Mouse (Mus musculus): ENCODE measurements around the gene Dnah2.

Dnah2 gene

DNA sequence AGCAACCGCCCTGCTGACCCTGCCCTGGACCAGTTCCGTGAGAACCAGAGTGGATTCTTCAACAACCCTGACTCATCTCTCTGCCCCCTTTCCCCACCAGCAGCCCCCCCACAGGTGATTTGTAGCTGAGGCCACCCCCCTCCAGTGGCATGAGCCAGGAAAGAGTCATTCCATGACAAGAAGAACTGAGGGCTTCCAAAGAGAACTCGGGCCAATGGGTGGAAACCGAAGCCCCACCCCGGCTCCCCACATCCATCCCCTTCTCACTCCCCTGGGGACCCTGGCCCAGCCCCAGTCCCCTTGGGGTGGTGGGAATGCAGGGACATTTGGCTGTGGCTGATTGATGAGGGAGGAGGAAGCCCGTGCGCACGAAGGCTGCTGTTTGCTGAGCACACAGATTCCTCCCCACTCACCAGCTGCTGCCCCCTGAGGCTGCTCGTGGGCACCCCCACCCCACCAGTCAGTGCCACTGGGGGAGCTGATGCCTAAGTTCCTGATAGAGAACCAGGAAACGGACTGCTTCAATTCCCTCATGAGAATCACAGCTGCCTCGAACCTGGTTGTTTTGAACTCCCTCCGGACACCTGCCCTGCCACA, at the start of gene Dnah2:
Dnah2 (minus strand) TSS at position 51 of the 597 bp plus-strand sequence.
- peak; percentile 39 for DNase-seq (ENCODE audit: low read depth, low spot score)

DNA sequence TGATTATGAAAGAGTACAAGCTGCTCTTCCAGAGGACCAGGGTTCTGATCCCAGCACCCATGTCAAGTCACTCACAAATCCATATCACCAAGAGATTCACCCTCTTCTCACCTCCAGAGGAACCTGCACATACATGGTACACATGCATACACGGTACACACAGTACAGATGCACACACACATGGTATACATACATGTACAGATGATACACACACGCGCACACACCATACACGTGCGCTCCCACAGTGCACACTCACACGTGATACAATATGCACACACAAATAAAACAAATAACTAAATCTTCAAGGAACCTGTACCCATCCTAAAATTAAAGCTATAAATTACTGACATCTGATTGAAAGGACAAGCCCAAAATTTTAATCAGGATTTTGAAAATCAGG, 45.9 kb upstream of the Dnah2 start:
- no peak for DNase-seq (ENCODE audit: low read depth, low spot score)

DNA sequence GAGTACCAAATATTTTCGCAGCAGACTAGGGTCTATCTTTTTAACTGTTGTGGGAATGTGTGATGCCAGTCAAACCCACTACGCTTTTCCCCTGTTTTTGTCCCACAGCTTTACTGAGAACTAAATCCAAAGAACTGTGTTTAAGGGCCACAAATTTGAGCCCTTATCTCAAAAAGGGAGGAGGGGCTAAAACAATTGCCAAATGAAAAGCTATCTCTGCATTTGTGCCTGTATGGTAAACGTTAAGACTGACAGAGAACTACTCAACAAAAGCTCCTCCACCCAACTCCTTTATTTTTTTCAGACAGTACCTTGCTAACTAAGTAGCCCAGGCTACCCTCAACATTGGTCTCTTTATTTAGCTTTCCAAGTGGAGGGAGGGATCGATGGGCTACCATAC, 43.9 kb upstream of the Dnah2 start:
- no peak for DNase-seq (ENCODE audit: low read depth, low spot score)

DNA sequence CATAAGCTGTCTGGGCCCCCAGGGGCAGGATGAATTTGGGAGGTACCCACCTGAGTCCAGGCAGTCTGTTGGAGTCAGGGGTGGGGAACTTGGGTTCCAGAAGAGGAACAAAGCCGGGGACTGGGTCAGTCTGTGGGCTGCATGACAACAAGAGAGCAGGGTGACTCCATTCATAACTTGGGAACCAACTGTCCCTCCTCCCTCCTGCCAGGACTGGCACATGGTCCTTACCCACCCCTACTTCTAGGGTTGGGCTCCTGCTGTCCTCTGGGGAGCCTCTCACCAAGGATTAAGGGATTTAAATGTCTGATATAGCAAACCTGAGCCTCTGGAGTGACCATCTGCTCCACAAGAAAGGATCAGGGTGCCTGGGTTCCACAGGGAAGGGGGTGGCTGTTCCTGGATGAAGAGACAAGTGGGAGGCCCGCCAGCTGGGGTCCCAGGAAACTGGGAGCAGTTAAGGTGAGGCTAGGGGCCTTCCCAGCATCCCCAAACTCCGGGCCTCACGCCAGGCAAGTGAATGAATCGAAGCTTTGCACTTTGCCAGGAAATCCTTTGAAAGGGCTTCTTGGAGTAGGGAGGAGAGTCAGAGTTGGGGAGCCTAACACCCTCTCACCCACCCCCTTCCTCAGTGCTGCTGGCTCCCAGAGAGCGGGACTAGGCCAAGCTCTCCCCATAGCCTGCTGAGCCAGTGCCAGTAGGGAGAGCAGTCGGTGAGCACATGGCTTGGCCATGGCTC, 43.2 kb upstream of the Dnah2 start:
- DNase-seq (ENCODE audit: low read depth, low spot score), result peak; percentile 66

DNA sequence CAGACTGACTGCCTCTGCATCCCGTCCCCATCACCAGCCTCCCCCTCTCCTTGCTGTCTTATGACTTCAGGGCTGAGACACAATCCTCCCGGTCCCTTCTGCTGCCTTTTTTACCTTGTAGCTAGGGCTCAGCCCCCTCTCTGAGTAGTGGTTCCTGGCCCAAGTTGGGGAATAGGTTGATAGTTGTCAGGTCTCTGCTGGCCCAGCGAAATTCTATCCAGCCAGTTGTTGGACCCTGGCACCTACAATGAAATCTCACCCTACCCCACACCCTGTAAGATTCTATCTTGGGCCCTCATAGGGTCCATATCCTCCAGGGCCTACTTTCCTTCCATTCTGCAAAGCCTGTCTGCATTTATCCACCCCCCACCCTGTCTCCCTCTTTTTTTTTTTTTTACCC, 42.5 kb upstream of the Dnah2 start:
- DNase-seq (ENCODE audit: low read depth, low spot score), result no peak

DNA sequence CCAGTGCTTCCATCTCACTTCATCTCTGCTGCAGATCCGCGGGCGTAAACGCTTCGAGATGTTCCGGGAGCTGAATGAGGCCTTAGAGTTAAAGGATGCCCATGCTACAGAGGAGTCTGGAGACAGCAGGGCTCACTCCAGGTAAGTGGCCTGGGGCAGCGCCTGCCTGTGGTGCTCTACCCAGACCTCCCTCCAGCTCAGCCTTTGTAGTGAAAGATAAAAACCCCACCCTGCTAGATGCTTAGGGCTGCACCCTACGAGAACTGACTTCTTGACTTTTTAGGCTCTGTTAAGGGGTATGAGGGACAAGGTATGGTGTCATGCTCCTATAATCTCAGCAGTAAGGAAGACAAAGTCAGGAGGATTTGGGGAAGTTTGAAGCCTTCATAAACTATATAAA, 41.7 kb upstream of the Dnah2 start:
- DNase-seq (ENCODE audit: low read depth, low spot score), result no peak

DNA sequence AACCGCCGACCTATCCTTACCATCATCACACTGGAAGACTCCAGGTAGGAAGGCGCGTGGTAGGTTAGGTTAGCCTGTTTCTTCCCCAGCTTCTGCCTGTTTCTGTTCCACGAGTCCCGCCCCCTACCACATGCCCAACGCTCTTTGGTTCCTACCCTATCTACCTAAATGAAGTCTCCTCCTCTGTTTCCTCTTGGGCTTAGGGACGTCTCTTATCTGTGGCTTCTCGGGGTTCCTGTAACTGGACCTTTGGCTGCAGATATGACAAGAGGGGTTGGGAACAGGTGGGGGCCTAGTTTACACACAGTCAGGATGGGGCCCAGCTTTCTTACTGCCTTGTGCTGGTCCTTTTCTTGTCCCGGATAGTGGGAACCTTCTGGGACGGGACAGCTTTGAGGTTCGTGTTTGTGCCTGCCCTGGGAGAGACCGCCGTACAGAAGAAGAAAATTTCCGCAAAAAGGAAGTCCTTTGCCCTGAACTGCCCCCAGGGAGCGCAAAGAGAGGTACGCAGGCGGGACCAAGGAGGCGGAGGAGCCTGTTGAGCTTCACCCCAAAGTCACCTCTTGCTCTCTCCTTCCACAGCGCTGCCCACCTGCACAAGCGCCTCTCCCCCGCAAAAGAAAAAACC, 40.4 kb upstream of the Dnah2 start:
- no peak for DNase-seq (ENCODE audit: low read depth, low spot score)

DNA sequence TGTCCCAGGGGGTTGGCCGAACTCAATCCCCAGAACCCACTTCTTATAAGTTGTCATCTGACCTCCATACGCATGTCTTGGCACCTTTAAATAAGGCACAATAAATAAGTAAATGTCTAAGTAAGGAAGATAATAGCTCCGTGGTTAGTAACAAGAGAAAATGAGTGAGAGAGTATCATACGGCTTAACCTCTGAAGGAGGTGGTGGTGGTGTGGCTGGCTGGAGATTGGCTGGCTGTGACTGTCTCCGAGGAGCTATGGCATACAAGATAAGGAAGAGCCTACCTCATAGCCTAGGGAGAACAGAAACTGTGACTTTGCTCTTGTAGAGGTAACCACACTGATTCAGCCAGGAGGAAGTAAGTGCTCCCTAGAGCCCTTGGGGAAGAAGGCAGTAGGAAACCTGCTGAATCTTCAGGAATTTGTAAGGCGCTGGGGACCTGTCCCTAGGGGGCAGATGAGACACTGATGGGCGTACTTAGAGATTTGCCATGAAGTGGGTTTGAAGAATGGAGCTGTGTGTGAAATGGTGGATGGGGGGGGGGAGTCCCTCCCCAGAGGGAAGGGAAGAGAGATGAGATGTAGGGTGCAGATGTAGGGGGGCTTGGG, 36.9 kb upstream of the Dnah2 start:
- no peak for DNase-seq (ENCODE audit: low read depth, low spot score)

DNA sequence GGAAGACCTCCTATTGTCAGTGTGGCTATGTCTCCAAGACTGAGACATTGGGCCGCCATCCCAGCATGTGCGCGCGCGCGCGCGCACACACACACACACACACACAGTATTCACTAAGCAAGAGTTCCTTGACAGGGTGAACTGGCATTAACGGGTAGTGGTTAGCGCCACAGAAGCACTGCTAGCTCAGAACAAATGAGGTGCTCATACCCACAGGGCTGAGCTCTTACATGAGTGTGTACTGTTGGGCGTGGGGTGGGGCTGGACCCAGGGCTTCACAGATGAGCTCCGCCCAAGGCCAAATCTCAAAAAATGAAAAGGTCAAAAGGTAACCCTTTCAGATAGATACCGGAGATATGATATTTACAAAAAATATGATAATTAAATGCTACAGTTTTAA, 36.0 kb upstream of the Dnah2 start:
- no peak for DNase-seq (ENCODE audit: low read depth, low spot score)

DNA sequence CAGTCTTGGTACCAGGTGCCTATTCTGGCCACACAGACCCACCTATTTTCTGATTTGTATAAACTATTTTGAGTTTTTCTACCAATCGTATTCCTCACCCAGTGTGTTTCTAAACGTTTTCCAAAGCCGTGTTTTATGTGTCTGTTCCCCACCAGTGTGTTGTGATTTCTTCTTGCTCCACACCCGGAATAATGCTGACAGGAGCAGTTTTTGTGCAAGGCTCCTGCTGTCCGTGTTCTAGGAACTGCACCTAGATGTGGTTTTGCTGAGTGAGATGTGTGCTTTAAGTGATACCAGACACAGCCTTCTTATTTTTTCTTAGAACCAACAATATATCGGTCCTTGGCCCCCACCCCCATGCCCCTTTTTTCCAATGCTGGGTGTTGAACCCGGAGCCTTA, 35.1 kb upstream of the Dnah2 start:
- DNase-seq (ENCODE audit: low read depth, low spot score), result no peak

DNA sequence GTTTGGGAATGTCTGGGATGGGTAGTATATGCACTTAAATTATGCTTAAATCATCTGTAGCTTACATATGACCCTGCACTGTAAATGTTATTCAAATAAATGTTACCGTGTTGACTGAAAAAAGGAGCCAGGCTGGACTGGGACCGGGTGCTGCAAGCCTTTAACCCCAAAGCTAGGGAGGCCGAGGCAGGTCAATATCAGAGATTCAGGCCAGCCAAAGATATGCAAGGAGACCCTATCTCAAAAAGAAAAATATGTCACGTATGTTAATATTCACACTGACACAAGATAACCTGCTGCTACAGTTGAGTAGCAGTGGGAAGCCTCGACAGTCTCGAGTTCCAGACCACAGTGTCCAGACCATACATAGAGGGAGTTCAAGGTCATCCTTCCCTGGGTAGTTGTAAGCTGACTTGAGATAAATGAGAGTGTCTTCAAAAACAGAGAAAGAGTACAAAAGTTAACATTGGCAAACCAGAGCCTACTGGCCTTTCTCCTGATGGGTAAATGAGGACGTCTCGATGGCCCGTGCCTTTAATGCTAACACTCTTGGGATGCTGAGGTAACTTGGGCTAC, 33.4 kb upstream of the Dnah2 start:
- no peak for DNase-seq (ENCODE audit: low read depth, low spot score)

DNA sequence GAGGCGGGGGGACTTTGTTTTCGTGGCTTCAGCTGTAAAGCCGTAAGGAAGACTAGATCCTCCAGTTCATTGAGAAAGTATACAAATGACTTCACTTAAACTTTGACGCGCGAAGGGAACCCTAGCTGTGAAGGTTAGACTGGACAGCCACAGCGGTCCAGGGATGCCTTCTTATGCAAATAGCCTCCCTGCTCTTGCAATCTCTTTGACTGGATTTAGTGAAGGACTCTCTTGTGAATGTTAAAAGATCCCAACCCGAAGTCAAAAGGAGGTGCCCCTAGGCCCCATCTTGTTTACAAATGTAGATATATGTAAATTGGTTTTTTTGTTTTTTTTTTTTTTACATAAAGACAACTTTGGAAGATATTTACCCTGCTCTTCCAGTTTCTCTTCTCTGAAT, 32.9 kb upstream of the Dnah2 start:
- no peak for DNase-seq (ENCODE audit: low read depth, low spot score)

DNA sequence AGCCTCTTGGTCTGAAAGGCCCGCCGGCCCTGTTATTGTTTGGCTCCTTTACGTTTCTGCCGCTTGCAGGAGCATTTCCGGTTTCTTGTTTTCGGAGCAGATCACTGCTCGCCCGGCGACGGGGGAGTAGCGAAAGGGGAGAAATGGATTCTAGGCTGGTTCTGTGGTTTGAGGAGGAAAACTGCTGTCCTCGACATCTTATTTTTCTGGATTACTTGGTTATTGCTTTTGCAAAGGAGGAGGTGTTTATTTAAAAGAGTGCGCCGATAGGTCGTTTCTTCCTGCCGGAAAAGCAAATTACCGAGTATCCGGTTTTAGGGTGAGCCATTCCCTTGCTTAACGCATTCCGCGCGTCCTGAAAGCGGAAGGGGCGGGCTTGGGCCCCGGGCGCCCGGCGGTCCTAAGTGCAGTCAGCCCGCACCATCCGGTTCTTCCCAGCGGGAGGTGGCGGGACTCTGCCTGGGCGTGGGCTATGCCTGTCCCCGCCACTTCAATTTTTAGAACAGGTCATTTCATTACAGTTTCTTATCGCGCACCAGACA, 32.3 kb upstream of the Dnah2 start:
- DNase-seq (ENCODE audit: low read depth, low spot score), result peak; percentile 98

DNA sequence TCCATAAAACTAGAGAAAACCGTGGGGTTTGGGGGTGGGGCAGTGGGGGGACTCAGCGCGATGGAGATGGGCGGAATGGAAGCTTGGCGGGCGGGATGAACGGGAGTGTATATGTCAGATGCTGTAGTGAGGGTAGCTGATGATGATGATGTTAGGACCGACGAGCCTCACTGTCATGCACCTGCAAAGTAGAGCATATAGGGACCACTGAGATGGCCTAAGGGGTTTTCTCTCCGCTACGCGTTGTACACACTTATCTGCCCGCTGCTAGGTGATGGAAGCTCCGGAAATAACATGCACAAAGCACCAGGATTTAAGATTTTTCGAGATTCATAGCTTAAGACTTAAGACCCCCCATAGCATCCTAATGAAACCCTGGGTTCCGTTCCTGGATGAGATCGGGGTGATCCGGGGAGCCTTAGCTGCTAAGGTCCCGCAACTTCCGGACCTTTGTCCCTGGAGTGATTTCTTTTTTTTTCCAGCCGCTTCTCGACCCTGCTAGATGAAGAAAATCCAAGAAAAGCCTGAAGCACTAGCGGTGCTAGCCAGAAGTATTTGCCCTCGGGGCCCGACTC, 31.7 kb upstream of the Dnah2 start:
- DNase-seq (ENCODE audit: low read depth, low spot score), result no peak

DNA sequence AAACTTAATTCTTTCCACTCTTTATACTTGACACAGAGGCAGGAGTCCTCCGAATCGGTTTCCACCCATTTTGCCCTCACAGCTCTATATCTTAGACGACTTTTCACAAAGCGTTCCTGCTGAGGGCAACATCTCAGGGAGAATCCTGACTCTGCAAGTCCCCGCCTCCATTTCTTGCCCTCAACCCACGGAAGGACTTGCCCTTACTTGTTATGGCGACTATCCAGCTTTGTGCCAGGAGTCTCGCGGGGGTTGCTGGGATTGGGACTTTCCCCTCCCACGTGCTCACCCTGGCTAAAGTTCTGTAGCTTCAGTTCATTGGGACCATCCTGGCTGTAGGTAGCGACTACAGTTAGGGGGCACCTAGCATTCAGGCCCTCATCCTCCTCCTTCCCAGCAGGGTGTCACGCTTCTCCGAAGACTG, 31.2 kb upstream of the Dnah2 start, which contains the start of the genes Wrap53 and Trp53:
Wrap53 (minus strand) TSS at position 165 of the 424 bp plus-strand sequence.
Trp53 (plus strand) TSS at position 269 of the 424 bp plus-strand sequence.
- DNase-seq (ENCODE audit: low read depth, low spot score), result peak; percentile 97

DNA sequence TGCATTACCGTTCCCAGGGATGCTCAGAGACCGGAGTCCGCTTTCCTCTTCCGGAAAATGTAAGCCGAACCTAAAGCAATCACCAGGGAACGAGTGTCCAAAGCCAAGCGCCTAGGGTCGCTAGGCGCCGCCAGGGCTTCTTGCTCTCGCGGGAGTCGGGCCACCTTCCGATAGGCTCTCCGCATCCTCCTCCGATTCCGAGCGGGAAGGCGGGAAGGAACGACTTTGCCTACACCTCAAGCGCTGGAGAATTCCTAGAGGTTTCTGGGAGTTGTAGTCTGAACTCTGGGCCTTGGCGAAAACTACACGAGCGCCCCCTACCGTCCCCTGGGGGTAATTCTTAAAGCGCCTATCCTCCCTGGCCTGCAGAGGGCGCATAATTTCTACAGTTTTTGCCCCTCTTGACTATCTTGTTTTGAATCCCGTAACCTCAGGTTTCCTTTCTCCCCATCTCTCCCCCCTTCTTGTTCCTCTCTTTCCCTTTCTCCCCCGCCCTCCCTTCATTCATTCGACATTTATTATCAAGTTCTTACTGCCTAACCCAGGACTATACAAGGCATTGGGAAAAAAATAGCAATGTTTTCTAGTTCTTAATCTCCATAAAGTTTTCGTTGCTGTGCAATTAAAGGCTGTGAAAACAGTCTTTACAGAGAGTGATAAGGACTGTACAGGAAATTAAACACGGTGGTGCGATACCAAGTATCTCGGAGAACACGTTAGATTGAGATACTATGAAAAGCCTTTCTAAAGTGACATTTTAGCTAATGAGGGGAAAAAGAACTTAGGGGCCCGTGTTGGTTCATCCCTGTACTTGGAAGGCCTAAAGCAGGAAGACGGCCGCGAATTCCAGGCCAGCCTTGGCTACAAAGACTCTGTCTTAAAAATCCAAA, 30.5 kb upstream of the Dnah2 start:
- DNase-seq (ENCODE audit: low read depth, low spot score), result peak; percentile 99

DNA sequence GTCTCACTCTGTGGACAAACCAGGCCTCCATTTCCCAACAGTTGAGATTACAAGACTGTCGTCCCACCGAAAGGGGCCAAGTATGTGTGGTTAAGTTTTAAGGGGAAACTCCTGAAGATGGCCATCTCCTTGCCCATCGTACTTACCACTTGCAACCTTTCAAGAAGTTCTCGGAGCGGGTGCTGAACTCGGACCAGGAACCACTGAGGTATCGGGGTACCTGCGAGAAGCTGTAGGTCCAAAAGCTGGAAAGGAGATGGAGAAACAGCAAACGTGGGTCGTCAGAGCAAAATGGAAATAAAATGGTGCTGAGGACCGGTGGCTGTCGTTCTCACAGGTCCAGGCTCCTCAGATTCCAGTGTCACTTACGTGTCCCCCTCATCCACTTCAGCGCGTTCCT, 29.4 kb upstream of the Dnah2 start:
- no peak for DNase-seq (ENCODE audit: low read depth, low spot score)

DNA sequence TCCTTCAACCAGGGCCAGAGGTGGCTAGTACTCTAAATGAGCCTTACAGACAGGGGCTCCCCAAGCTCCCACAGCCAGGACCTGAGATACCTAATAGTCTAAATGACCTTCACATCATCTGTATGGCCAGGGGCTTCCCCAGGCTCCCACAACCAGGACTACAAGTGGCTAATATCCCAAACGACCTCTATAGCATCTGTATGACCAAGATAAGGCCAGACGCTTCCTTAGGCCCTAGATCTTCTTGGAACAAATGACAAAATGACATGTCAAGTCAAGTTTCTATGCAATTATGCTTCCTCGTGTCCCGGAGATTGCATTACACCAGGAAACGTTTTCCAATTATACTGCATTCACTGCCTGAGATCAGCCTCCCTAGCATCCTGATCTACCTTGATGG, 27.4 kb upstream of the Dnah2 start:
- no peak for DNase-seq (ENCODE audit: low read depth, low spot score)

DNA sequence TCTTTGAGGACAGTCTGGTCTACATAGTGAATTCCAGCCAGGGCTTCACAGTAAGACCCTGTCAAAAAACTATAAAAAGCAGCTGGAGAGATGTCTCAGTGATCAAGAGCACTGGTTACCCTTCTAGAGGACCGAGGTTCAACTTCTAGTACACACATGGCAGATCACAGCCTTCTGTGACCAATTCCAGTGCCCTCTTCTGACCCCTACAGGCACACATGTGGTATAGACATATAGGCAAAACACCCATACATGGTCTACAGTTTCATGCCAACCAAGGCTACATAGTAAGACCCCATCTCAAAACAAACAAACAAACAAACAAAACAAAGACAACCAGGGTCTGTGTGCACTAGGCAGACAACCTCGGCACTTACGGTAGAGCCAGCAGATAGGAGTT, 26.3 kb upstream of the Dnah2 start:
- DNase-seq (ENCODE audit: low read depth, low spot score), result peak; percentile 74

DNA sequence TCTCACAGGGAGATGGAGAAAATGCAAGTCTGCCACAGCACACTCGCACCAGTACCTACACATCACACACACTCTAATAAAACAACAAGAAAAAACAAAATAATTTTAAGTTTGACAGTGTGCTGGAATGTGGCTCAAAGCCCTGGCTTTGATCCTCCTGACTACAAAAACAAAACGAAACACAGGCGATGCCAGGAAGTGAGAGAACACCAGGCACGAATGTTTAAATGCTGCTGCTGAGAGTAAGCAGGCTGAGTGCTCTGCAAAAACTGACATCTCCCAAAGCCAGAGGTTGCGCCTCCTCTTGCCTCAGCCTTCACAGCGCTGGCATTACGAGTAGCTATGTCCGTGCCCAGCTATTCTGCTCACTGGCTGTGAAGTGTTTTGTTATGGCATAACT, 16.2 kb upstream of the Dnah2 start:
- DNase-seq (ENCODE audit: low read depth, low spot score), result no peak

Measured in brain, adult 2 months (tissue).